Mouse (Mus musculus) induced T-regulatory cell, adult 2 months (primary cell): ENCODE results near the gene P2ry14.
A peak's percentile ranks its signal among the peaks of the same experiment; 100 is the strongest.
"Not testable (repeated sequence)": the region's sequence is repeated elsewhere in the genome, so short reads cannot be mapped to it uniquely, and the experiment has no call there.

Source experiments
- DNase-seq: peaks from one replicate; pipeline ENCODE4 v3.0.0-alpha.2; 2012; ENCODE audit warnings: low read depth

P2ry14 gene

GRCm38 (mm10) chr3:59141507-59142305, 11.7 kb downstream of the P2ry14 start:
- DNase-seq, result no peak

DNA sequence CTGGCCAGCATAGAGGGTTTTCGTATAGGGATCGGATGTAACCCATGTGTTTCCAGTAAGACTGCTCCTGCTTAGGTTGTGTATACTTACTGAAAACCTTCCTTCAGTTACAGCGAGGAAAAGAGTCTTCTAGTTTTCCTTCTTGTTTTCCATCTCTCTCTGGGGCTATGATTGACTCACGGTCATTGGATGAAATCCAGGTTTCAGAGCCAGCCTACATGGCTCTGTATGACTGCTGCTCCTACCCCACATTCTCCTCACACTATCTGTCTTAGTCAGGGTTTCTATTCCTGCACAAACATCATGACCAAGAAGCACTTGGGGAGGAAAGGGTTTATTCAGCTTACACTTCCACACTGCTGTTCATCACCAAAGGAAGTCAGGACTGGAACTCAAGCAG, 12.5 kb downstream of the P2ry14 start:
- DNase-seq, result not testable (repeated sequence)

DNA sequence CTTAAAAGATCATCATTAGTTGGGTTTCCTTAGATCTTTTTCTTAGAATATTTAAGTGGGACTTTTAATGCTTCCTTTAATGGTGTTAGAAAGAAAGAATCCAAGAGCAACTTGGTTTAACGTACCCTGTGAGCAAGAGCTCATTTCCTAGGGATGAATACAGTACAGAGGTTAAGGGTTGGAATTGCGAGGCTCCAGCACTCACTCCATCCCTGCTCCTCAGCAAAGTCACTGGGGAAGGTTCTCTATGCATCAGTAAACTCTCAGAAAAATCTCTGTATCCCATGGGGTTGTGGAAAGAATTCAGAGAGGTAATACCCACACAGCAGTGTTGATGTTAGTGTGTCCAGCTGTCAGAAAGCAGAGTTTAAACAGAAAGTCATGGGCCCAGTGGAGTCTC, 13.3 kb downstream of the P2ry14 start:
- no peak for DNase-seq

DNA sequence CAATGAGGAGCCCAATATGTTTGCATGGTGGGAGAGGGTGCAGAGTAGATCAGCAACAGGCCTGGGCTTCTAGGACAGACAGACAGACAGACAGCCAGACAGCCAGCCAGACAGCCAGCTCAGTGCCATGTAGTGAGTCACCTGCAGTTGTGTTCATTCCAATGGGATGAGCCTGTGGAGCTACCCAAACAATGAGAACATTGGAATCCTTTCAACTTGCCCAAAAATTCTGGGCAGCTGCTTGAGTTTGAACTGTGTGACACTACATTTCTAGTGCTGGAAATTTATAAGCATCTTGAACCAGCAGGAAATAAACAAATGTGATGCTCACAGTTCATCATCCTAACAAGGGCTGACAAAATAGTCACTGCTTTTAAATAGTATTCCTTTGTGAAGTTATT, 13.8 kb downstream of the P2ry14 start:
- no peak for DNase-seq

- no peak for DNase-seq
Observed at GRCm38 (mm10) chr3:59138946-59139468, 14.4 kb downstream of the P2ry14 start.

DNA sequence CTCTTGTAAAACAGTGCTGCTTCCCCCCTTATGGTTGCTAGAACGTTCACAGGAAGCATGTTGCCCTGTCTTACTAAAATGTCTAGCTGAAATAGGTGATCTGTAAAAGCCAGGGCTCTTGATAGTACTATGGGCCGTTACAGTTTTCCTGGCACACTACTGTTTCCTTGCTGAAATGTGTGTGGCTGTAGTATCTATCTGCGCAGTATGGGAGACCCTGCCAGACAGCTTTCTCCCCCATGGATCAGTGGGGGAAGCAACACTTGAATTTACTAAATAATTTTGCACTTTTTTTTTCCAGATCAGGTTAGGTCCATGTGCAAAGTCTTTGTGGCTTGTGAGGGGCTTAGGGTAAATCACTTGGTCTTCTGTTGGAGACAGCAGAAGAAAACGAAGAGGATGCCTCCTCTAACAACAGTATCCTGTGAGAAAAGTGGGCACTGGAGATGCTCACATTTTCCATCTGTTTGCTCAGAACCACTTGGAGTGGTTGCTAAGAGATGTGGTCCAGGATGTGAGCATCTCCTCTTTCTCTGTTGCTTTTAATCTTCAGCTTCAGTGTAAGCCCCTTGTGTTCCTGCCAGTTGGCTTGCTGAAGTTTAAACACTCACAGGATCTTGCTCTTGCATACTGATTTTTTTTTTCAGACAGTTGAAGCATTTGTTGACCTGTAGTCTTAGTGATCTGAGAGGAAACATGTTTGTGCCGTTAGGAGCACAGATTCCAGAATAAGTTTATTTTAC, 17.3 kb downstream of the P2ry14 start:
- DNase-seq, result no peak

DNA sequence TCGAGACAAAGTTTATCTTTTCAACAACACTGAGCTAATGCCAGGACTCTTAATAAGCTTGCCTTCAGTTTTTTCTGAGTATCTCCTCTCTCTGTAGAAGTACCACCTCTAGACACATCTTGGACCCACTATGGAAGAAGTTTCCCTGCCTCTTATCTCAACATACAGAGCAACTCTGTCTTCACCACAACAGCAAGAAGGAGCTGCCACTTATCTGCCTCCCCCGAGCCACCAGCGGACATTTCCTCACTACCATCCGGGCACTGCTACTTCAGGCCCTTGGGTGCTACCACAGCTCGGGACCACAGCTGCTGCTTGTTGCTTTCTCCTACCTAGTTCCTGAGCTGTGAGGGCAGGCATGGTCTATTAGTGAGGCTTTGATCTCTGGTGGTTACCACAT, 20.2 kb downstream of the P2ry14 start:
- peak; percentile 36 for DNase-seq

DNA sequence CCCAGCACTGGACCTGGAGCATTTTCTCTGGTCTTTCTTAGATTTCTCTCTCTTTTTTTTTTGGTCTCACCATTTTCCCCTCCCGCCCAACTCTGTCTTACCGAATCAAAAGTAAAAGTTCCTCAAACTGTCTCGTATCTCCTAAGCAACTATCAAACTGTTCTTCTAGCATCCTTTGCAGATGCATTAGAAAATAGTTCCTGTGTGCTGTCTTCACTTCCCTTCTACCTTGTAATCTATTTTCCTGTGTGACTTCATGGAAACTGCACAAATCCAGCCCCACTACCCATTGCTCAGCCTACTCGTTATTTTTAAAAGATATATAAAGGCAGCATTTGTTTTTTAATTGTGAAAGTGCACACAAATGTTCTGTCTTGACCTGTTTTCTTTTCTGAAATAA, 21.5 kb downstream of the P2ry14 start:
- DNase-seq, result peak; percentile 72

- DNase-seq, result no peak
Observed at GRCm38 (mm10) chr3:59131081-59131480, 22.3 kb downstream of the P2ry14 start.

DNA sequence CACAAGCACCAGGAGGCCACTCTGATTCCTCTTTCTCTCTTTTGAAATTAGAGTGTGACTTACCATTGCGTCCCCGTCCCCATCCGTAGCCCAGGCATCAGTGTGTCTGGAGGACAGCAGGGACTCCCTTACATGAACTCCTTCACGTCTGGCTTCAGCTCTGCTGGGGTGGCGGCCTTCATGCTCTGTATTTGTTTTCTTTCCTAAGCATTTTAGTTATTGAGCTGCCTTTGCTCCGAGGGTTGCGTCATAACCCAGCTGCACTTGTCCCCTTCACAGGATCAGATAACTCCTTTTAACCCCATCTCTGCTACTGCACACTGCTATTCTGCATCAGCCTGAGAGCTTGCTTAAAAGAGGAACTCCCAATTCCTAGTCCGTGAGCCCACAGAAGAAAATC, 23.0 kb downstream of the P2ry14 start:
- peak; percentile 66 for DNase-seq

DNA sequence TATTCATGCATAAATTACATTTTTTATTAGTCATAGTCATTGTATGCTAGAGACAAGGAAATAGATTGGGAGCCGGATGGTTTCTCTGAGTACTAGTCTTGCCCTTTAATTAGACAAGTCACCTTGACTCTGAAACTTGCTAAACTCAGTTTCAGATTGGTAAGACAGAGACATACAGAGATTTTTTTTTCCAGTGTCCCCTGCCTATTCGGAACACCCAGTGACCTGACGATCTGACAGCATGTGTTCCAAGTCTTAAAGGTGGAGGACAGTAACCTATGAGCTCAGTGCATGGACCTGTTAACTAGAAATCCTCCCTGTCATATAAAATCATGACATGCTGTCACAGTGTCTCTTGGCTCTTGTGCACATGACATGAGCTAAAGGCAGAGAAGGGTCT, 23.9 kb downstream of the P2ry14 start:
- DNase-seq, result peak; percentile 47

GRCm38 (mm10) chr3:59128681-59129080, 24.7 kb downstream of the P2ry14 start:
- DNase-seq, result no peak

DNA sequence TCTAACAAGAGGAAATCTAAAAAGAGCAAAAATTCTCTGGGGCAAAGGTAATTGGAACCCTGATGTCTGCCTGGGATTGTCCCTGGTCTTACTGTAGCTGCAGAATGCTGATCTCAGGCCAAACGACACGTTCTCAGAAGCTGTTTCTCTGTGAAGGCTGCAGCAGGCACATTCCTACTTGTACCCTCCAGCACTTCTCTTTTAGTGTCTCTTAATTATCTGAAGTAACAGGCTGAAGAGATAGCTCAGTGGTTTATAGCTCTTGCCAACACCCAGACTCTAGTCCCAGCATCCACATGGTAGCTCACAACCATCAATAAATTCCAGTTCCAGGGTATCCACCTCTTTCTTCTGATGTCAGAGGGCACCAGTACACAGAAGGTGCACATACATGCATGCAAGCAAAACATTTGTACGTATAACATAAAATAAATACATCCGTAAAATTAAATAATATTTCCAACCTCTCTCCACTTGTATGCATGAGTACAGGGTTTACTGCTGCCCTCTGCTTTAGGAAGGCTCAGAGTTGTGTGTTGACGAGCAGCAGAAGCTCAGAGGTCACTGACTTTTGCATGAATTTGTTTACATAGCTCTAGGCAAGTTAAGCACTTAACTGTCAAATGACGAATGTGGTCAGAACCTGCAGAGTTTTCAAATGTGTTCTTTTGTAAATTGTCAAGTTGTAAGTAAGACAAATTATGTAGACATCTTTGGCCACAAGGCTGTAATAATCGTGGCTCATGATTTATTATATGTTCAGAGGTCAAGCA, 27.4 kb downstream of the P2ry14 start:
- DNase-seq, result no peak

GRCm38 (mm10) chr3:59125022-59125421, 28.4 kb downstream of the P2ry14 start:
- no peak for DNase-seq

- no peak for DNase-seq
Observed at GRCm38 (mm10) chr3:59121780-59122449, 31.5 kb downstream of the P2ry14 start.

DNA sequence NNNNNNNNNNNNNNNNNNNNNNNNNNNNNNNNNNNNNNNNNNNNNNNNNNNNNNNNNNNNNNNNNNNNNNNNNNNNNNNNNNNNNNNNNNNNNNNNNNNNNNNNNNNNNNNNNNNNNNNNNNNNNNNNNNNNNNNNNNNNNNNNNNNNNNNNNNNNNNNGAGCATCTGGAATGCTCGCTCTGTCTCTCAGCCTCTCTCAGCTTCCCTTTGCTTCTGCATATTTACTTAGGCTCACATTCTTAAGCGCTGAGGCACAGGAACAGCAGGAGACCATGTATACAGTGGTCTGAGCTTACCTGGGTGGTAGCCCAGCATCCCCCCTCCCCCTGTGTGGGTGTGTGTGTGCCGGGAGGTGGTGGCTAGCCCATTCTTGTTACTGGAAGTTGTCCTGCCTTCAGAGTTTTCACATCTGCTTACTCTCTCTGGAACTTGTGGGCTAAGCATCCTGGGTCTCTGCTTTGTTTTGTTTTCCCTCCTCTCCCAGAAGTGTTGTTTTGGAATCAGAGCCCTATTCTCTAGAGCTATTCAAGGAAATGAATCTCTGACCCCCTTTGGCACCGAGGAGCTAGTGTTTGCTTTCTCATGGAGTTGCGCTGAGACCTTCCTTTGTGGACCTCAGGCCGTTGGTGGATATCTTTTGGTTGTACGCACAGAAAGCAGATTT, 32.2 kb downstream of the P2ry14 start:
- DNase-seq, result no peak

DNA sequence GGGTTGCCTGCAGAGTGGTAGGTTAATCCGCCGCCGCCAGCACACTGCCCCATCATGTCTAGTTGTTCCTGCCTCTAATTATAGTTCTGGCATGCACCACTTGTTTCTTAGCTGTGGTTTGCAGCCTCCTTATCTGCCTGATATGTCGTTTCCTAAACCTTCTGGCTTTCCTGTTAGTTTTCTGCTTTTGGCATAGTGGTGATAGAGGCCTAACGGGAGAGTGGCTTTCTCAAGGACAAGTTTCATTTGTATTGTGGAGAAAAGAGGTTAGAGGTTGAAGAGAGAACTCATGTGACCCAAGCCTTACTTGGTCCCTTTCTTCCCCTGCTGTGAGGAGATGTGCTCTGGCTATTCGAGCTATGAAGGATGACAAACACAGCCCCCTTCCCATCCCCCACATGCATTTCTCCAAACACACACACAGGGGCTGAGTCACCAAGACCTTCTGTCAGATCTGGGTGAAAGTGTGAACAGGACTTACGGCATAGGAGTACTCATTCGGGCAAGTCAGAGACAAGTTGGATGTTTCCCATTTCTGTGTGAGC, 39.4 kb downstream of the P2ry14 start:
- DNase-seq, result no peak

GRCm38 (mm10) chr3:59113291-59113690, 40.1 kb downstream of the P2ry14 start:
- not testable (repeated sequence) for DNase-seq

- no peak for DNase-seq
Observed at GRCm38 (mm10) chr3:59111944-59112343, 41.5 kb downstream of the P2ry14 start.

DNA sequence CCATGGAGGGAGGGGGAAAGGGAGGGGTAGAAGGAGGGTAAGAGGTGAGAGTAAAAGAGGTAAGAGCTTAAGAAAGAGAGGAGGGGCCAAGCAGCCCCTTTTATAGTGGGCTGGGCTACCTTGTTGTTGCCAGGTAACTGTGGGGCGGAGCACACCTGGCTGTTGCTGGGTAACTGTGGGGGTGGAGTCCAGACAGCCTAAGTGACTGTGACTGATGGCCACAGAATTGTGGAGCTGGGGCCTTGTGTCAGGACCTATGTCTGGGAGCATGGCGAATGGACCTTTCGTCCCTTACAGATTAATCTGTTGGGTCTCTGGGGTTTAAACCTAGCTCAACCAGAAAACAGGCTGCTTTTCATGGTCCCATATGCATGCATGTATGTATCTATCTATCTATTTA, 43.6 kb downstream of the P2ry14 start:
- DNase-seq, result not testable (repeated sequence)

DNA sequence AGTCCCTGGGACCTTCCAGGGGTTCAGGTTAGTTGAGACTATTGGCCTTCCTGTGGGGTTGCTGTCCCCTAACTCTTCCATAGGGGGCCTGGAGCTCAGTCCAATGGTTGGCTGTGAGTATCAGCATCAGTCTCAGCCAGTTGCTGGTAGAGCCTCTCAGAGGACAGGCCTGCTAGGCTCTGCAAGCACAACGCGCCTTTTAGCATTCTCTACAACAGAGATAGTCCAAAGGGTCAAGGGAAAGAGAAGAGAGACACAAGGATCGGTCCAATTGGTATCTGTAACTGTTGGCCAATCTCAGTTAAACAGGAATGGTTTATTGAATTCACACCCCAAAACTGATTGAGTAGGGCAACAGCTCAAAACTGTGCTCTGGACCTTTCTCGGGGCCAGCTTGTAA, 46.0 kb downstream of the P2ry14 start:
- DNase-seq, result no peak
